Mouse (Mus musculus): Measurements from ENCODE around the gene Paqr9.

The Paqr9 gene

DNA sequence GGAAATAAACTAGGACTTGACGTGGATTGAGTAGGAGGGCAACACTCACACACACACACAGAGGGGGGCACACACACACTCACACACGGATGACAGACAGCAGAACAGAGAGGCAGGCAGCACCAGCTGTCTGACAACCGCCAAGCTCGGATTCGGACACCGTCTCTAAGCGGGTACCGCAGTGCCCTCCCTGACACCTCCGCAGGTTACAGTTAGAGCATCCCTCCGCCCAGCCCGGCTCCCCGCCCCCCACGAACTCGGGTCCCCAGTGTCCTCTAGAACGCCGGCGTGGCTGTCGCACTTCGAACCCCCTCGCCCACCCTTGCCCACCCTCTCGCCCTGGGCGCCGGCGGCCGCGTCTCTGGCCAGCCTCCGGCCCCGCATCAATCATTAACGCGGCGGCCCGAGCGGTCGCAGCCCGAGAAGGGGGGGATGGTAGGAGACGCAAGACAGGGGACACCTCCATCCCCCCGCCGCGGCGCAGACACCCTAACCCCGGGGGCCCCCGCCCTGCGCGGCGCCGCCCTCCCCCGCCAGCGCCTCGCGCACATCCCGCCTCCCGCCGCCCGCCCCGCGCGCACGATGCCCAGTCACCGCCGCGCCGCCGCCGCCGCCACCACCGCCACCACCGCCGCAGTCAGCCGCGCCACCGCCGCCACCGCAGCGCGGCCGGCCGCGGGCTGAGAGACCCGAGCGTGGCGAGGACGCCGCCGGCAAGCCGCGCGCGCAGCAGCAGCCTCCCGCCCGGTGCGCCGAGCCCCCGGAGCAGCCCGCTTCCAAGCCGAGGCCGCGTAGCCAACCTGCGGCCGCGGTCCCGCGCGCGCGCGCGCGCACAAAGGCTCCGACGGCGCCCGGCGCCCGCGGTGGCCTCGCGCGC lies at the start of gene Paqr9:
Gene Paqr9, plus strand, starts transcription at position 599 of the 877 bp plus-strand sequence.
- peak; percentile 77 to 86 for DNase-seq

DNA sequence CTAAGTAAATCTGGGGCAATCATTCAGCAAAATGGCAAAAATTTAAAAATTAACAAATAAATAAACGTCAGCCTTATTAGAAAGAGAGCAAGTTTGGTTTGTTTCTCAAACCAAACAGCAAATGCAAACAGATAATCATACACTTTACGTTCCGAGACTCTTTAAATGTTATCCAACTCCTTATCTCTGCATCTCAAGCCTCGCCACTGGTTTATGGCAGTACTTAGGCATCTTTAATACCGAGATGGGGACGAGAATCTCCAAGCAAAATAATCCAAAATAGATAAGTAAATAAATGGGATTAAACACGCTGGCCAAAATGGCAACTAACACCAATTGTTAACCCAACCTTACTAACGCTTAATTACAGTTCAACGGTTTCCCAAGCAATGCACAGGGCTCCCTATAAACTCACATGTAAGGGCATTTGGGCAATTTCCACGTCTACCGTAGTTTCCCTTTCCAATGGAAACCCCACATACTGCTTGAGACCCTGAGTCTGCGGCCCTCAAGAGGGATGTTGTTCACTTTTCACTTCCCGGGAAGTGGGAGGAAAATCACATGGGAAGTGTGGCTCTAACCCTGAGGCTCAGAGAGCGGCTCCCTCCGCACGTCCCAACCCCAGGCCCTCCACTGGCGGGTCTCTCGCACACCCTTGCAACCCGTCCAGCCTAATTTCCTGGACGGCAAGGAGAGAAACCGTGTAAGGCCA lies 48.6 kb upstream of the Paqr9 start:
- peak in 1 of 2 experiments; percentile 33 for DNase-seq

DNA sequence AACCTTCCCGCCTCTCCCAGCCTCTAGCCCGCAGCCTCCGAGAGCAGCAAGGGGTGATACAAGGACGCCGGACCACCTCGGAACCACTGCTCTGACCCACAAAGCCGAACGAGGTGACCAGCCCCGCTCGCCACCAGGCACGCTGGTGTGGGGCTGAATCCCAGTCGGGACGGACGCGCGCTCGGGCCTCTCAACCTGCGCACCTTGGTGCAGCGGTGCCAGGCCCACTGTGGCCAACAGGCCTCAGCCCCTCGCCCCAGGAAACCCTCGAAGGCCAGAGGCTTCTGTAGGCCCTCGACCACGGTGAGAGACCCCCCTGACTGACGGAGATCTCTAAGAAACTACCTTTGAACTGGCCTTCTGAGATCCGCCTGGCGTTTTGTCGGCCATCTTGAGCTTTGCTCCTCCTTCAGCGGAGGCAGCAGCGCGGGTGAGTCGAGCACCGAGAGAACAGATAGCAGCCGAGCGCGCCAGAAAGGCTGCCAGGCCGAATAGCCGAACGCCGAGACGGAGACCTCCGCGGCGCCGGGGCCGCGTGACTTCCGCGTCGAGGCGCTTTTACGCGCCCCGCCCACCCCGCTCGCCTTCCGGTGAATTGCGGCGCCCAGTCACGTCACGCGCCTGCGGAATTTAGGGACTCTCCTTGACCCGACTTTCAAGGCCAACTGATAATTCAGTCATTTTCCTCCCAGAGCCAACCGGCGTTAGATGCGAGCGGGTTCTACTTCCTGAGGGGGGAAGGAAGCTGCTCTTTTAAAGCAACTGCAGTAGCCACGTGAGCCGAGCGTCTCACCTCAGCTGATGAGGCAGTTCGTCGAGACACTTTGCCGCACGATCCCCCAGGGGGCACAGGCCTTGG lies 47.8 kb upstream of the Paqr9 start, which contains the start of gene U2surp:
Gene U2surp, minus strand, starts transcription at position 525 of the 859 bp plus-strand sequence.
- DNase-seq: peak; percentile 96 to 97

DNA sequence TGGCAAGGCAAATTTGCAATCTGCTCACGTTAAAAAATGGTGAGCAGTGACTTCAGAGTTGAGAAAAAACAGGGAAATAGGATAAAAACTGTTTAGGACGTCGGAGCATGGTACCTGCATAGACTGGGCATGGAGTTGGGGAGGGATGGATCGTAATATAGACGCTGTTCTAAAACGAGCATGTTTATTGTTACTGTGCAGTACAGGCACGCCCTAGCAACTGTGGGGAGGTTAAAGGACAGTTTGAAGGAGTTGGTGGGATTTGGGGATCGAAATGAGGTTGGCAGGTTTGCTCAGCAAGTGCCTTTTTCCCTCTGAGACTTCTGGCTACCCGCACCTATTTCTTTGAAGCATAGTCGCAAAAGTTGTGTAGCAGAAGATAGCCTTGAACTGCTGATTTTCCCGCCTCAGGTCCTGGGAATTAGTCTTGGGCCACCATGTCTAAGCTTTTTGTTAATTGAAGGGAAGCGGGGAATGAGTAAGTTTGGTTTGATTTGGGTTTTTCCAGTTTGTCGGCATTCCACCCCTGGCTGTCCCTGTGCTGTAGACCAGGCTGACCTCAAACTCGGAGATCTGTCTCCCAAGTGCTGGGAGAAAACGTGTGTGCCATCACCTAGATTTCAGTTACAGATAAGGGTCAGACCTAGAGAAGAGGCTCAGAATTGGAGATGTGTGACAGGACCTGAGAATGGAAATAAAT lies 47.0 kb upstream of the Paqr9 start:
- DNase-seq: no peak

DNA sequence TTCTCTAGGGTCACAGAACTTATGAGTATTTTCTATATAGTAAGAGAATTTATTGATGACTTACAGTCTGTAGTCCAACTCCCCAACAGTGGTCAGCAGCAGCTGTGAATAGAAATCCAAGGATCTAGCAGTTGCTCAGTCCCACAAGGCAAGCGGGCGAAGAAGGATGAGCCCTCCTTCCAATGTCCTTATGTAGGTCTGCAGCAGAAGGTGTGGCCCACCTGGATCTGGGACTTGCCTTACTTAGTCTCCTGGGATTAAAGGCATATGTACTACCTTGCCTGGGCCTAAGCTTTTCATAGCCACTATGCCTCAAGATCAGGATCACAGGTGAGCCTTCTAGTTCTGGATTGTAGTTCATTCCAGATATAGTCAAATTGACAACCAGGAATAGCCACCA lies 45.7 kb upstream of the Paqr9 start:
- DNase-seq: no peak

DNA sequence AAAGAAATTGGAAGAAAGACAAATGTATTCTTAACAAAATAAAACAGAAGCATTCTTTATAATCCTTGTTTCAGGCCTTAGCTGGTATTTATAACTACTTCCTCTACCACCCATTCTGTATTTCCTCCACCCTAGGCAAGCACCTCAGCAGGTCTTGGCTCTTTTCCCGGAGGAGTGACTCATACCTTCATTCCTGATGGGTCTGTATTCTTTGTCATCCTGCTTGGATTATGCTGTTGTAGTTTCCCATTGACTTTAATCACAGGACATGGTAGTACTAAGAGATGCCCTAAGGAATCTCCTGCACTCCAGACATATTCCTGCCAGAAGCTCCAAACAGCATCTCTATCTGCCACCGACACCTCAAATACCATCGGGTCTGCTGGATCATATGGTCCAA lies 45.1 kb upstream of the Paqr9 start:
- peak; percentile 39 to 50 for DNase-seq

DNA sequence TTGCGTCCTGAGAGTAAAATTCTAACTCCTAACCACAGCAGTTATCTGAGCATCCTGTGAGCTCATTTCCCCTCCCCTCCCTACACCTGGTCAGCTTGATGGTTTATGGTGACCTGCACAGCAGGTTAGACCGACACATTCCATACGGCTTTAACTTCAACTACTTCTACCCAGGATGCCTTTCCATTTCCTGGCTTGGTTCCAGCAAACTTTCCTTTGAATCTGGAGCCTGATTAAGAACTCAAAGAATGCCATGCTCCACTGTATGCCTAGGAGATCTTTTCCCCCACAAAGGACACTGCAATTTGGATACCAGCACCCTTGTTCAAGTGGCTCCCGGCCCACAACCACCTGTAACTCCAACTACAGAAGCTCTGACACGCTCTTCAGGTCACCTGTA lies 38.9 kb upstream of the Paqr9 start:
- DNase-seq: no peak

DNA sequence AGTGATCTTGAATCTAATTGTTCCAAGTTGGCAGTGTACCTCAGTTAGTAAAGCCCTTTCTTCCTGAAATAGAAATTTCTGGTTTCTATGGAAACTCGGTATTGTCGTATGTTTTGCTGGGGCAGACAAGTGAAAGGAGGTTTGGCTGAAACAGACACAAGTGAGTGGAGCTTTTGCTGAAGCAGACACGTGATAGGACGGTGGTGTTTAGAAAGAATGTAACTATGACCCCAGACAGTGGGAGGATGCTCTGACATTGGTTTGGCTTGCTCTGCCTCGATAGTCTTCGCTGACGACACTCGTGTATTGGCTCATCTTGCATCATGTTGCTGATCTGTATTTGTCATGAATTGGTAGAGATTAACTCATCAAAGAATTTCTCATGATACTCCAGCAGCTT lies 38.4 kb upstream of the Paqr9 start:
- DNase-seq: no peak

DNA sequence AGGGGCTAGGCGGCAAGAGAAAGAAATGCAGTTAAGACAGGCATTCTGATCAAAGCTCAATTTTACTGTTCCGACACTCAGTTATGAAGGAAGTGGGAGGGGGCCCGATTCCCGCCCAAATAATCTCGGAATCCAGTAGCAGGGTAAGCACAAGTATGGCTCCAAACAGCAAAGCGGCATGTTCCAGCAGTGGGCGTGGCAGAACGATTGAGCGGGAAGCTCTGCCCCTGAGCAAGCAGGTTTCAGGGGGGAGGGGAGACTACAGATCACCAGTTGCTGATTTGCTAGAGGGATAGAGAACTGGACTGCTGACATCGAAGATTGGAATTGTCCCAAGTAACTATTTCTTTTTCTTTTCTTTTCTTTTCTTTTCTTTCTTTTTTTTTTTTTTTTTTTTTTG lies 37.9 kb upstream of the Paqr9 start:
- DNase-seq: no peak

DNA sequence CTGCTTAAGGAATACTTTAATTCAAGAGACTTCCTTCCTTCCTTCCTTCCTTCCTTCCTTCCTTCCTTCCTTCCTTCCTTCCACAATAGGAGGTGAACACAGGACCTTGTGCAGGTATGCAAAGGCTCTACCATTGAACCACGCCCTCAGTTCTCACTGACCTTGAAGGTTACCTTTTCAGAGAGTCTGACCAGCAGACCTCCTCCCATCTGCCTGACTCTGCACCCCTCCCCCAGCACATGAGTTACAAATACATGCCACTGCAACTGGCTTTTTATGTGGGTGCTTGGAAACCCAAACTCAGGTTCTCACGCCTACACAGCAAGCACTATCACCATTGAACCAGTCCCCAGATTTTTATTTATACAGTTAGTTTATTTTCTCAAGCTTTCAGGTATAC lies 36.9 kb upstream of the Paqr9 start:
- no peak for DNase-seq

DNA sequence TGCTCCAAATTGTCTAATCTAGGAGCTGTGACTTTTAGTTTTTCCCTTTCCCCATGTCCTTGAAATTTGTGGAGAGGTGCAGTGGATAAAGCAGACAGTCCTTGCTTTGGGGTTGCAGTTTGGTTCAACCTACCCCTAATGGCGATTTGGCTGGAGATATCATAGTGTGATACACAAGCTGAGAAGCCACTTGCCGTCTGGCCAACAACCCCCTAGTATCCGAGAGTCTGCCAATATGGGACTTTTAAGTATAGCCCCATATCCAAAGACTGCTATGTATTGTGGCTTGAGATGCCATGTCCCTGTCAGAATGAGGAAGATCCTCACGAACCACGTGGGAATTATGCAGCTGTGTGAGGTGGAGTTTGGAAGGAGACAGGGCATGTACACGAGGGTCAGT lies 34.1 kb upstream of the Paqr9 start:
- peak in 1 of 2 experiments; percentile 20 for DNase-seq

DNA sequence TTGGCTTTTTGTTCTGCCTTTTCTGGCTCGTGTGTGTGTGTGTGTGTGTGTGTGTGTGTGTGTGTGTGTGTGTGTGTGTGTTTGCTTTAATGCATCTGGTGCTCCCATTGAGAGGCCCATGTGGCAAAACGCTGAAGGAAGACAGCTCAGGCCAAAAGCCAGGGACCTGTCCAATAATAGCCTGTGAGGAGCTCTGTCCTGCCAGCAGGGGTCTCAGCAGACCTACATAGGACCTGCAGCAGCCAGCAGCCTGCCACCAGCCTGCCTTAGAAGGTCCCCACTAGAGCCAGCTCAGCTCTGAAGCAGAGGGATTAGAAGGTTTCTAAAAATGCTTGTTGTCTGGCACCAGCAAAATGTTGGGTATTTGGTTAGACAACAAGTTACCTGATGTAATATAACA lies 33.5 kb upstream of the Paqr9 start:
- DNase-seq: peak; percentile 86 to 94

DNA sequence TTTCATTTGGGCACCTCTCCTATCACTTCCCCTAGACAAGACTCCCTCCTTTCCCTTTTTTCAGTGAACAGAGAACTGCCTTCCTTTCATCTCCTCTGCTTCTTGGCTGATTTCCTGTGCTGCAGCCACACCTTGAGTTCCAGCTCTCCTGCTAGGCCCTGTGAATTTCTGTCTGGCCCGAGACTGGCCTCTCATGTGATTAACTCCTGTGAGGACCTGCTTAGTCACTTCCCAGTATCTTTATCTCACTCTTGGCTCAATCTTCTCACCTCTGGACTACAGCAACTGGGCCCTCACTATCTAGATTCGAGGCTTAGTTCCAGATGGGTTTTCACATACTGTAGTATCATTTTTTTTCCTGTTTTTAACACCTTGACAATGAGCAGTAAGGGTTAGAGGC lies 31.8 kb upstream of the Paqr9 start:
- peak in 1 of 2 experiments; percentile 23 for DNase-seq

DNA sequence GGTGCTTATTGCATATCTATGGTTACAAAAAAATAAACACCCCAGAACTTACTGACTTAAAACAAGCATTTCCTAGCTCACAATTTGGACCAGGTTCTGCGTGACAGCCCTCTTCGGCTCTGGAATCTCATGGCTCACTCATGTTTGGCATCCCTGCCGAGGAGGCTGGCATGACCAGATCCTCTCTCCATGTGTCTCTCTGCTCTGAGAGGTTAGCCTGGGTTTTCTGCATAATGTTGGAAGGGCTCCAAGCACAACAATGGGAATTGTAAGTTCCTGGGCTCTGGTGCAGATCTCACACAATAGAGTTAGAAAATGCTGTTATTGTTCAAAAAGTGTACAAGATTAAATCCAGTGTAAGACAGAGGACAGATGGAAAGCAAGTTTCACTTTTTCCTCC lies 28.3 kb upstream of the Paqr9 start:
- DNase-seq: peak; percentile 68 to 72

DNA sequence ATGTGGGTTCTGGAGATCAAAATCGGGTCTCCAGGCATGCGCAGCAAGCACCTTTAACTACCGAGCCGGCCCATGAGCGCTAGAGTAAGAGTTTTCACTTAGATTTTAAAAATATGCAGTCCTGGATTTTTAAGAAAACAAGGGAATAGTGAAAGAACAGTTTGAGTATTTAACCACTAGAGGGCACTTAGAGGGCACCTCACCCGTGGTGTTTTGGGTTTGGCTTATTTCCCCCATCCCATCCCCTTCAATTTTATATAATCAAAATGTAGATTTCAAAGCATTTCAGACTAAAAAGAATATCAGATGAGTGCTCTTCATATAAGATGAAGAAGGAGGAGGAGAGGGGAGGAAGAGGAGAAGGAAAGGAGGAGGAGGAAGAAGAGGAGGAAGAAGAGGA lies 25.6 kb upstream of the Paqr9 start:
- no peak for DNase-seq

DNA sequence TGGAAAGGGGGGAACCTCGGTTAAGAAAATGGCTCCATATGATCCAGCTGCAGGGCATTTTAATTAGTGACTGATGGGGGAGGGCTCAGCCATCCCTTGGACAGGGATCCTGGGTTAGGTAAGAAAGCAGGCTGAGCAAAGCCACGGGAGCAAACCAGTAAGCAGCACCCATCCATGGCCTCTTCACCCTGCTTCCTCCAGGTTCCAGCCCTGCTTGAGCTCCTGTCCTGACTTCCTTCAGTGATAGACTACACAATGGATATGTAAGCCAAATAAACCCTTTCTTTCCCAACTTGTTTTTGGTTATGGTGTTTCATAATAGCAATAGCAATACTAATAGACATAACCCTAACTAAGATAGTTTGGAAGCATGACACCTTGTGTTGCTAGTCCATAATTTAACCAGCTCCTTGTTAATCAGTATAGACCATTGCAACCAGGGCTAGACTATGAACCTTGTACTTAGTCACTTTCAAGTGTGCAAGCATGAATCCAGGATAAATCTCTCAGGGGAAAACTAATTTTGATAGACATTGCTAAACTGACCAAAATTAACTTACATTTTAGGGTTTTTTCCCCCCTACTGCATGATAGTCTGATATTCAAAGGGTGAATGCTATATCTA lies 20.2 kb upstream of the Paqr9 start:
- no peak for DNase-seq

DNA sequence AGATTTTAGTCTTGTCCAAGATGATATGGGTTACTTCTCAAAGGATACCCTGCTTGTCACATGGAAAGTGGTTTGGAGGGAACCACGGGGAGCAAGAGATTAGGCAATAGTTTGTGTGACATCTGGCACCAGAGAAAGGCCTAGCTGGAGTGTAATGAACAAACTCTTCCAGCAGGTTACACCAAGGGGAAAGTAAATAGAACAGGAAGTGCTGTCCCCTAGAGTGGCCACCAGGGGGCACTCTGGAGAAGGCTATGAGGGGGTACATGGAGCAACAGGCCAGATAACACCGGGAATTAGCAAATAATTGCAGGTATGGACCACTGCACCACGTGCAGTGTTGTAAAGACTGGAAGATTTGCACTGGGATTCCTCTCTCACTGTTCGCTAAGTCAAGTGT lies 19.0 kb upstream of the Paqr9 start:
- peak; percentile 69 to 72 for DNase-seq

DNA sequence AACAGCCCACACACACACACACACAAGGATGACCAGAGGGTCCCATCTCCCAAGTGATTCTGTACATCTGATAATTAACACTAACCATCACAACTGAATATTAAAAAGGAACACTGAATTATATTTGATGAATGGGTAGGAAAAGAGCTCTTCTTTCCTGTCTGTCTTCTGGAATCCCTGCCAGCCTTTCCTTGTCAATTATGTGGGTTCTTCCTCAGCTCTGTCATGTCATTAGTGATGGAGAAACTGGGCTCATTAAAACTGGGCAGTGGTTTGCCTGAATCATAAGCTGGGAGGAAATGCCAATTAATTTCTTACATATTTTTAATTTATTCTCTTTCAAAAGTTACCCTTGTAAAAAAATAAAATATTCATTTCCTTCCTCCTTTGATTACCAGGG lies 18.2 kb upstream of the Paqr9 start:
- no peak for DNase-seq

DNA sequence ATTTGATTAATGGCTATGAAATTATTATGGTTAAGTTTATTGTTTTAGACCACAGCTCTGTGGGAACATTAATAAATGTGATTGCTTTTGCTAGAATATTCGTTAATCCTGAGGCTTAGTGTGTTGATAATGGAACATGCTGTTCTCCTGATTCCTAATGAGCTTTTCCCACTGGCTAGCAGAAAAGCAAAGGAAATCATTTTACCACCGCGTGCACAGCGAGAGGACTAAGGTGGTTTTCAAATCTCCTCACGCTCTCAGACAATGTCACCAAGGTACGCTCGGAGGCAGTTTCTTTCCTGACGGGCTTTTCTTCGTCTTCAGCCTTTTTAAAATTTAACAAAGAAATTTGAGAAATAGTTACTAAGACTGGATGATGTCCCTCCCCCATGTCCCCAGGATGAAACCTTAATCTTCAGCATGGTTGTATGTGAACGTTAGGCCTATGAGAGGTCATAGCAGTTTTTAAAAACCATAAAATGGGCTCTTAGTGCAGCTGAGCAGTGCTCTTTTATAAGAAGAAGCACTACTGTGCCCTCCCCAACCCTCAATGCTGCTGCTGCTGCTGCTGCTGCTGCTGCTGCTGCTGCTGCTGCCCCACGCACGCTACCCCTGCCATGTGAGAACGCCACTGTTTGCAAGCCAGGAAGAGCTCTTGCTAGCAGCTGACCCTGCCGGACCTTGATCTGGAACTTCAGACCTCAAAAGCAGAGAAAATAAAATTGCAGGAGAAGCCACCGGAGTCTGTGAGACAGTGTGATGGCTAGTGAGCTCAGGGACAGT lies 17.6 kb upstream of the Paqr9 start:
- DNase-seq: no peak

DNA sequence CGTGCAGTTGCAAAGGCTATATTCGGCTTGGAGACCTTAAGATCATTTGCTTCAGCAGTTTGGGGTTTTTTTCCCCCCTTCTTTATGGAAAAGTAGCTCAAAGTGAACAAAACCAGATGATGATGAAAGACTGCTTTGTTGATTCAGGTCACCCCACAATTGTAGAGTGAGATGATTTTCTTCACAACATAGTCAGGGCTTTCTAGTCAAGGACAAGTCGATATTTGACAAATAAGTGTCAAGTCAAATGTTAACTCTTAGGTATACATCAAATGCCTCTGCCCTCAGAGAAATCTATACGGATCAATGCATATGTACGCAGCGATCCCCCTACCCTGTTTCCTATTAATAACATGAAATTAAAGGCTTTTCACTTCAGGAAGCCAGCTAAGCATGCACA lies 17.0 kb upstream of the Paqr9 start:
- no peak for DNase-seq

DNA sequence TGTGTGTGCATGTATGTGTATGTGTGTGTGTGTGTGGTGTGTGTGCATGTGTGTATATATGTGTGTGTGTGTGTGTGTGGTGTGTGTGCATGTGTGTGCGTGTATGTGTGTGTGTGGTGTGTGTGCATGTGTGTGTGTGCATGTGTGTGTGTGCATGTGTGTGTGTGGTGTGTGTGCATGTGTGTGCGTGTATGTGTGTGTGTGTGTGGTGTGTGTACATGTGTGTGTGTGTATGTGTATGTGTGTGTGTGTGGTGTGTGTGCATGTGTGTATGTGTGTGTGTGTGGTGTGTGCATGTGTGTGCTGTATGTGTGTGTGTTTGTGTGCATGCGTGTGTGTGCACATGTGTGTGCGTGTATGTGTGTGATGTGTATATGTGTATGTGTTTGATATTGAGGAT lies 14.9 kb upstream of the Paqr9 start:
- DNase-seq: no peak
